Mouse (Mus musculus): Measurements from ENCODE around the gene Gm49321. TPM values are rescaled to one million over a fixed set of nuclear protein-coding genes. Genes with fewer than 3 reads are reported as not detected.
A peak's percentile ranks its signal among the peaks of the same experiment; 100 is the strongest.

The Gm49321 gene
- polyA plus RNA-seq, 1 experiment: not detected

DNA sequence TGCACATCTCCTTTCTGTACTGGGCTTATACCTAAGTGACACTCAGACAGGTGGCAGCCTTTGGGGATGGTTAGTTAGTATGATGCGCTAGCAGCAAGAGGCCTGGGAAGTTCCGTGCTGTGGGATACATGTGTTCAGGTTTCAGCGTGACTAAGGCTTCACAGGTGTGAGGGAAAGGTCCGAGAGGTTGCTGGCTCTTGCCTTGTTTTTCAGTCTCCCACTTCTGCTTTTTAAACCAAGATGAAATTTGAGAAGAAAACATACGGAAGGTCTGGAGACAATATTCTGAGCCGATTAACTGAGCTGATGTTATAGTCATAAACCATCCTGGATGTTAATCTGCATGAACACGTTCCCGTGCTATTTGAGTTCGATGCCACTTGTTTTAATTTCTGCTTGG, 65.0 kb downstream of the Gm49321 start:
- no peak for DNase-seq (ENCODE audit: extremely low spot score in 1 of 2, low spot score in 1 of 2)

DNA sequence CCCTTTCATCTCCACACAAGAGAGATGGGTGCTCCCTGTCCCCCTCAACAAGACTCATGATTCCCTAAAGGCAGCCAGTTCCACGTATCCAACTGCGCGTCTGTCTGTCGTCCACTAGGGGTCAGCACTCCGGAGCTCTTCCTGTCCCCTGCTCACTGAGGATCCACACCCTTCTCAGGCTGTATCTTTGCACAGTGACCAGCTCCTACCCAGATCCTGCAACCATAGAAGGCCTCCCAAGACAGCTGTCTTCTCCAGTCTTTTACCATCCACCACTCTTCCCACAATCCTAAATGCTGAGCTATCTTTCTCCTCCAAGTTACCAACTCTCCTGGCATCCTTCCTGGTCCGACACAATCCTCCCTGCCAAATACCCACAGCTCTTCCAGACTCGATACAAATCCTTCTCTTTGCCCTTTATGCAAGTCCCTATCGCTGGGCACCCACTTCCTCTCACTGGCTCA, 72.0 kb downstream of the Gm49321 start:
- peak; percentile 59 to 80 for DNase-seq (ENCODE audit: extremely low spot score in 1 of 2, low spot score in 1 of 2)

DNA sequence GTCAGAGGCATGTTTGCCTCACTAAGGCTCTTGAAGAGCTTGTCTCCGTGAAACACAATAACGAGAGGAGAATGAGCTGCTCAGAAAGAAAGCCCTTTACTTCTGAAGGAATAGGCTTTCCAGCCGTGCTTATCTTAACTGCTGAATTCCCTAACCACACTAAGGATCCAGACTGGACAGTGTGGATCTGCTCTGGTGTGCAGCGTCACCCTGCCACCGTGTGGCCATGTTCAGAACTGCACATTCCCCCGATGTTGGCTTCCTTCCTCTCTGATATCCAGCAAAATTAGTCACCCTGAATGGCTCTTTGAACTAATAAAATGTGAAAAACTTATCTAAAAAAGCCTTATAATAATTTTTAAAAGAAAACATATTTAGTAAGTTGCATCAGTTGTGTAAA, 76.3 kb downstream of the Gm49321 start:
- peak in 1 of 2 experiments; percentile 95 for DNase-seq (ENCODE audit: extremely low spot score in 1 of 2, low spot score in 1 of 2)

DNA sequence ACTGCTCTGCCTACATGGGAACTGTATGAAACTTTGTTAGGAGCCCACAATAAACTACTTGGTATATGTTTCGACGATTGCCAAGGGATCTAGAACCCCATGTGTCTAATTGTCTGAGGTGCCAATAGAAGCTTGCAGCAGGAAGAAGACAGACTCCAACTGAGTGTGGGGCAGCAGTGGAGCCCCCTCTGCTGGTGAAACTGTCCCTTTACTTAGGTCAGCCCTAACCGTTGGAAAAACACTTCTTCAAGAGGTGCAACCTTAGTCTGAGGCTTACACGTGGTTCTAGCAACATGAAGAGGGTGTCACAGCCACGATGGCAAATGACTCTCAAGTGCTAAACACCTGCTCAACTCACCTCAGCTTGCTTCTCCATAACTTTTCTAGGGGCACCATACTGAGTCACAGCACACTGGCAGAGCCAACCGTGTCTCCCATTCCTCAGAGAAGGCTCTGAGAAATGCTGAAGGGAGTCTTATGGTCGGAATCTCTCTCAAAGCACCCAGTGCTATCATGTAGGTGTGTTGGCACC, 77.4 kb downstream of the Gm49321 start:
- DNase-seq (ENCODE audit: extremely low spot score in 1 of 2, low spot score in 1 of 2): peak in 1 of 2 experiments; percentile 56

DNA sequence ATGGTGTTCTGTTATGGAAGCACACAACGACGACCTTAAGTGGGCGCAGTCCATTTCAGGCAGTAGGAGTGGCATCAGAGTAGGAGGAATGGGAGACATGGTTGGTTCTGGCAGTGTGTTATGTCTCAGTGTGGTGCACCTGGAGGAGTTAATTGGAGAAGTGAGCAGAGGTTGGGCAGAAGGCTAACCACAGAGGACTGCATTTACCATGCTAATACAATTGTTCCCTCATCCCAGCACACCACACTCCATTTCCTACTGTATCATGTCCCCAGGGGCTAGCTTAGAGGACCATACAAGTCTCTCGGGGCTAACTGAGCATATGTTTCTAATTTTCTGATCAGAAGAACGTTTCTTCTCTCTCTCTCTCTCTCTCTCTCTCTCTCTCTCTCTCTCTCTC, 78.0 kb downstream of the Gm49321 start:
- no peak for DNase-seq (ENCODE audit: extremely low spot score in 1 of 2, low spot score in 1 of 2)

Other genes starting within 250 kb of the Gm49321 start
- 36.7 and 46.6 TPM in 2 replicates for gene Hif1a, start 36.3 kb upstream of the Gm49321 start, polyA plus RNA-seq (2012; rRNA removed)
- 32.4 and 32.6 TPM in 2 replicates for gene Snapc1, start 26.8 kb downstream of the Gm49321 start, polyA plus RNA-seq (2012; rRNA removed)
- gene Syt16, start 60.0 kb downstream of the Gm49321 start, polyA plus RNA-seq (2012; rRNA removed): 41.0 and 49.2 TPM in 2 replicates

Data from frontal cortex, adult 2 months (tissue).